Mouse (Mus musculus): Measurements from ENCODE around the gene Mrgpra4.

Mrgpra4 gene

DNA sequence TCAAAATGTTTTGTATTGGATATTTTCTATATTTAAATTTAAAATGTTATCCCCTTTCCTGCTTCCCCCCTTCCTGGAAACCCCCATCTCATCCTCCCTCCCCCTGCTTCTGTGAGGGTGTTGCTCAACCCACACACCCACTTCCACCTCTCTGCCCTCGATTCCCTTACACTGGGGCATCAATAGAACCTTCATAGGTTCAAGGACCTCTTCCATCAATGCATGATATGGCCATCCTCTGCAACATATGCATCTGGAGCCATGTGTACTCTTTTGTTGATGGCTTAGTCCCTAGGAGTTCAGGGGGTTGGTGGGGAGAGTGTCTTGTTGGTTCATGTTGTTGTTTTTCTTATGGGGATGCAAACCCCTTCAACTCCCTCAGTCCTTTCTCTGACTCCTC lies at the start of gene Mrgpra4:
Gene Mrgpra4 (minus strand): TSS at position 101 of the 400 bp plus-strand sequence.
- DNase-seq (ENCODE audit: low spot score) = no peak

DNA sequence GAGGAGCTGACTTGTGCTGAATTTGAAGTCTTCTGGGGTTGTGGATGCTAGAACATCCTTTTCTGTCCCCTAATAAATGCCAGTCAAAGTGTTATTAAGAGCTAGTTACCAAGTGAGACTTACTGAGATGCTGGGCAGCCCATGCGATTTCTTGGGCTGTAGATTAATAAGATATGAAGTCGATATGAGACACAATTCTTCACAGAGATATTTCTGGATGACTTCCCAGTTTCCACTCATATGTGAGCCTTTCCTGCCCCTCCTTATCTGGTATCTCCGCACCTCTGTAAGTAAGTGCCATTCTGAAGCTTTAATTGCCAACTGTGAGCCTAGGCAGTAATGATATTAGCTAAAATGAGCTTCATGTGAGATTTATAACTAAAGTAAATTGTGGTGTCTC lies 45.6 kb upstream of the Mrgpra4 start, which contains the start of gene Mrgprx1:
Gene Mrgprx1 (minus strand): TSS at position 101 of the 400 bp plus-strand sequence.
- no peak for DNase-seq (ENCODE audit: low spot score)

DNA sequence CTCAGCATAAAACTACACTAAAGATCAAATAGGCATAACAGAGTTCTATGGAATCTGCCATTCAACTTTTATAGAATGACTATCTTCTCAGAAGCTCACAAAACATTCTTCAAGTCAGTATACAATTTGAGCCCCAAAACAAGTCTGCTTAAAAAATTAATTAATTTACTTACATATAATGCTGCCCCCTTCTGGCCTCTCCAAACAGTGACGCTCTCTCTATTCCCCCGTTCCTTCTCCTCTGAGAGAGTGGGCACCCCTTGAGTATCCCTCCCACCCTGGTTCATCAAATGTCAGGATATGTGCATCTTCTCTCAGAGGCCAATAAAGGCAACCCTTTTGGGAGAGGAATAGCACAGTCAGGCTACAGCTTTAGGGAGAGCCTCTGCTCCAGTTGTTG lies 36.0 kb upstream of the Mrgpra4 start:
- DNase-seq (ENCODE audit: low spot score) = no peak

DNA sequence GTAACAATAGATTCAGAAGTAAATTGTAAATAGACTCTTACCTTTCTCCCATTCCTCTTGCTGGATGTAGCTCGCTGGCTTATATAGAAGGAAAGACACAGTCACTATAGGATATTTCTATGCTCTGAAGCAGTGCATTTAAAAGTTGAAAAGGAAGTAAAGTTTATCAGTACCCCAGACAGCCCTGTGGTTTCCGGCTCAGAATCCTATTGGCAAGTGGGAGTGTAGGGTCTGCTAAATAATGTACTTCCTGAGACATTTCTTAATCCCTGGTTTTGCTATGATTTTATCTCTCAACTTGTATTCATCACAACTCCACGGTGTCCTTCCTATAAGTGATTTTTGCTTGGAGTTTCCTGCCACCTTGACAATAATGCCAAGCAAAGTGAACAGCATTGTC lies 13.8 kb upstream of the Mrgpra4 start:
- DNase-seq (ENCODE audit: low spot score) = no peak

DNA sequence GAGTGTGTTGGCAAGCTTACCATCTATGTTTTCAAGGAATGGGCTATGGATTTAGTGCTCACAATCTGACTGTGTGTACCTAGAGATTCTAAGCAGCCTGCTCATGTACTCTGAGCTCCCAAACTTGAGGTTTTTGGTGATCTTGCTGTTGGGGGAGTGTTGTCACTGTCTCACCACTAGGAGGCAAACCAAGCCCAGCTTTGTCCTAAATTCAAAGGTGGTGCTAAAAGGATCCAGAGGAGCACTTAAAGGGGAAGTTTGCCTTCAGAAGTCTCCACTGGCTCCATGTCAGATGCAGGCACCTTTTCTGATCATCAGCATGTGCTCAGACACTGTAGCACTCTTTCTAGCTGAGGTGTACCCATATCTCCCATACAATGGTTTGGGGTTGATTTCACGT lies 4.9 kb upstream of the Mrgpra4 start:
- DNase-seq (ENCODE audit: low spot score) = no peak
